Mouse (Mus musculus): ENCODE results near the gene Msx1.

Msx1 gene

GRCm38 (mm10) chr5:37824461-37824795 is at the start of gene Msx1:
TSS of gene Msx1 (minus strand) at chr5:37824583.
- in situ Hi-C loops (cut with MboI, MseI): loop anchor here in 1 of 2 experiments (25.0 kb wide), 1 partner anchor 937 kb away; no protein-coding TSS in a partner anchor

DNA sequence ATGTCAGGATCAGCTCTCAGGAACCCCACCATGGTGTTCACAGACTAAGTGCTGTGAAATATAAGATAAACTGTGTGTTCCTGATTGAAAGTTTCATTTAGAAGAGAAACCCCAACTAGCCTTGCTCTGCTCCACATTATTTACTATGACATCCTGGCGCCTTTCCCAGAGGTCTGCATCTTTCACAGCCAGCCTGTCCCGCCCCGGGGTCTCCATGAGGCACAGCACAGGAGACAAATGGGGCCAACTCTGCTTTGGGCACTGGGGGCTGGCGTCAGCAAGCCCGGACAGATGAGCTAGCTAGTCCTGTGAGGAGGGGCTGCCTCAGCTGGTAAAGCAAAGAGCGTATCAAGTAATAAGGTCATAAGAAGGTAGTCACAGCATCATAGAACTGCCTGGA is 41.1 kb upstream of the Msx1 start:
- in situ Hi-C loops (cut with MboI, MseI): no loop called here

GRCm38 (mm10) chr5:37864309-37864708 is 39.9 kb upstream of the Msx1 start:
- in situ Hi-C loops (cut with MboI, MseI): no loop called here

GRCm38 (mm10) chr5:37860846-37861245 is 36.5 kb upstream of the Msx1 start:
- in situ Hi-C loops (cut with MboI, MseI): no loop called here

GRCm38 (mm10) chr5:37860151-37860721 is 35.9 kb upstream of the Msx1 start:
- in situ Hi-C loops (cut with MboI, MseI): no loop called here

DNA sequence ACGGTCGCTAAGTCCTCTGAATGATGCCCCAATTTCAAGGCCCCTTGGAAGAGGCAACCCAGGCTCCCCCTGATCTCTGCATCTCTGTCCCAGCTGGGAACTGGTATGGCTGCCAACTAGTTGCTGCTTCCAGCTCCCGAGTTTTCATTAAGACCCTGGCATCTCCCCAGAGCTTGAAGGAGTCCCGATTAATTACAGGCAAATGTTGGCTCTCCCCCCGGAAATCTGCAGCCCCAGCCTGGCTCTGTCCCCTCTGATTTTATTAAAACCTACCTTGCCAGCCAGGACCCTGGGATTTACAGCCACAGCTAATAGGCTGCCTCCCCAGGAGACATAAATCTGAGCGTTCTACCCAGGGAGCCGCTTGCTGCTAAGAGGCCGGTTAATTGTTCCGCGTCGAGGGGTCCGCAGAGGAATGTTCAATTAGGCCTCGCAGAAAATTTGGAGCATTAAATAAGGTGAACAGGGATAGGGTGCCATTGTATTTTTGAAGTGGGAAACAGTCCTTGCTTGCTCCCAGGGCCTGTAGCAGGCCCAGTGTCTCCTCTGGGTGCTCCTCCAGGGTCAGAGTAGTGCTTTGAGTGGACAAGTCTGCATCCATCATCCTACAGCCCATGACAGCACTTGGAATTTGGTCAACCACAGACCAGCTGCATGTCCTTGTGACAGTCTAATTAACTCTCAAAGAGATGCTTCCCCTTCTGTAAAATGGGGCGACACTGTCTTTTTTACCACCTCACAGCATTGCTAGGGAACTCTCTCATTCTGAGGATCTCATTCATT is 33.6 kb upstream of the Msx1 start:
- in situ Hi-C loops (cut with MboI, MseI): no loop called here

DNA sequence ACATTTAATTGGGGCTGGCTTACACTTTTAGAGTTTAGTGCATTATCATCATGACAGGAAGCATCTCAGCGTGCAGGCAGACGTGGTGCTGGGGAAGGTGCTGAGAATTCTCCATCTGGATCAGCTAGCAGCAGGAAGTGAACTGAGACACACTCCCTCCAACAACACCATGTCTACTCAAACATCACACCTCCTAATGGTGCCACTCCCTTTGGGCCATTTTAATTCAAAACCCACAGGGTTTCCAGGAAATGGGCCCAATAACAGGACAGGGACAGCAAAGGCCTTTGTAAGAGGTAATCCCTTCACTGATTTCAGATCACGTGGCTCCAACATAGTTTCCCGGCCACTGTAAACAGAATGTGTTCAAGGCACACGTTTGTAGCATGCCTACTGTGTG is 31.7 kb upstream of the Msx1 start:
- in situ Hi-C loops (cut with MboI, MseI): no loop called here

GRCm38 (mm10) chr5:37854233-37854632 is 29.9 kb upstream of the Msx1 start:
- in situ Hi-C loops (cut with MboI, MseI): no loop called here

GRCm38 (mm10) chr5:37851305-37851982 is 27.1 kb upstream of the Msx1 start:
- in situ Hi-C loops (cut with MboI, MseI): no loop called here

- in situ Hi-C loops (cut with MboI, MseI): no loop called here
These were observed 24.8 kb upstream of the Msx1 start for GRCm38 (mm10) chr5:37848991-37849719.

GRCm38 (mm10) chr5:37836267-37836646 is 11.9 kb upstream of the Msx1 start:
- in situ Hi-C loops (cut with MboI, MseI): loop anchor here in 1 of 2 experiments (10.0 kb wide), 1 partner anchor 259 kb away; no protein-coding TSS in a partner anchor

DNA sequence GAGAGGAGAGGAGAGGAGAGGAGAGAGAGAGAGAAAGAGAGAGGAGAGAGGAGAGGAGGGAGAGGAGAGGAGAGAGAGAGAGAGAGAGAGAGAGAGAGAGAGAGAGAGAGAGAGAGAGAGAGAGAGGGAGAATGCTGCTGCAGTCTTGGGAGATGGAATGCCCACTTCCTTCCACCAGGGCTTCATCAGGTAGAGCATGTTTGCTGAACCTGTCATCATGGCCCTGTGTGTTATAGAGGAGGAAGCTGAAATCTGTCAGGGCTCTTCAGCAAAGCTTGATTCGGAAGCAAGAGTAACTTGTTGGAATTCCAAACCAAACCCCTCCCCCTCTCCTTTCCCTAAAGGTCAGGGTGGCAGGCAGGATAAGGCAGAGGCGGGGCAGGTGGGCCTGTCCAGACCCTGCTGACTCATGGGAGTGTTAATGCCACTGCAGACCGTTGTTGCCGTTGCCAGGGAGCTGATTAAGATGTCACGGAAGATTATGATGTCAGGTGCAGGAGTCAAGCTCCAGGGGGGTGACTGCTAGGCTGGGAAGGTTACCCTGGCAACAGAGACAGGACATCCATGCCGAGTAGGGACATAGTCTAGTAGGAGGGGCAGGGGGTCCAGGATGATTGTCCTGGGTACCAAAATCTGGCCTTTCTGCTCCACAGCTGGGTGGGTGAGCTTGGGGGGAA is 11.3 kb upstream of the Msx1 start:
- in situ Hi-C loops (cut with MboI, MseI): loop anchor here in 1 of 2 experiments (10.0 kb wide), 1 partner anchor 259 kb away; no protein-coding TSS in a partner anchor

DNA sequence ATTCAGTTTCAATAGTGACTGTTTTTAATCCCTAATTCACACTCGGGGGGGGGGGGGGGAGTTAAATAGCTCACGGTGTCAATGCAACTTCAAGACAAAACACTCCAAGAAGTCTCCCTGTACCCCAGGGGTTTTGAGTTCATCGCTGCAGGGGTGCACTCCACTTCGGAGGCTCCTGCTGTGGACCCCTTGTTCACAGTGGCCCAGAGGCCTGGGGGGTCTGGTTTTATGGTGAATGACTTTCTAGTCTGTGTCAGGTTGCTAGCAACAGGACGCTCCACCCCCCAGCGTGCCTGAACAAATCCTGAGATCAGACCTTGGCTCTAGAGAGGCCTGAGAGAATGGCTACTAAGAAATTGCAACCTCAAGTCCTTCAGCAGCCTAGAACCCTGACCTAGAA is 8.4 kb upstream of the Msx1 start:
- in situ Hi-C loops (cut with MboI, MseI): loop anchor here in 1 of 2 experiments (10.0 kb wide), 1 partner anchor 262 kb away; no protein-coding TSS in a partner anchor

GRCm38 (mm10) chr5:37832031-37832430 is 7.6 kb upstream of the Msx1 start:
- in situ Hi-C loops (cut with MboI, MseI): loop anchor here in 1 of 2 experiments (10.0 kb wide), 1 partner anchor 263 kb away; no protein-coding TSS in a partner anchor

GRCm38 (mm10) chr5:37830436-37830835 is 6.1 kb upstream of the Msx1 start:
- in situ Hi-C loops (cut with MboI, MseI): loop anchor here in 1 of 2 experiments (10.0 kb wide), 1 partner anchor 264 kb away; no protein-coding TSS in a partner anchor

DNA sequence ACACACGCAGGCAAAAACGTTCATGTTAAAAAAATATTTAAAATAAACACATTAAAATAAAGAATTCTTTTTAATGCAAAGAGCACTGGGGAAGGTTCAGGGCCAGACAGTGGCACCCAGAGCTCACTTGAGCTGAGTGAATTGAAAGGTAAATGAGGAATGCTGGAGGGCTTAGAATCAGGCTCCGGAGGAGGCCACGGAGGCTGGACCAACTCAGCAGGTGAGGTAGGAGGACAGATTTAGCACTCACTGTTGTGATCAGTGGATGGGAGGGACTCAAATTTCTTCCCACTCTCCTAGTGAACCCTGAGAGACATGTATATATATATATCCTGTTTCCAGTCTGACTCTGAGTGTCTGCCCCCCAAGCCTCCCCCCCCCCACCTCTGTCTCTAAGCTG is 5.5 kb upstream of the Msx1 start:
- in situ Hi-C loops (cut with MboI, MseI): loop anchor here in 1 of 2 experiments (10.0 kb wide), 1 partner anchor 265 kb away; no protein-coding TSS in a partner anchor

GRCm38 (mm10) chr5:37829296-37829670 is 4.9 kb upstream of the Msx1 start:
- in situ Hi-C loops (cut with MboI, MseI): no loop called here

DNA sequence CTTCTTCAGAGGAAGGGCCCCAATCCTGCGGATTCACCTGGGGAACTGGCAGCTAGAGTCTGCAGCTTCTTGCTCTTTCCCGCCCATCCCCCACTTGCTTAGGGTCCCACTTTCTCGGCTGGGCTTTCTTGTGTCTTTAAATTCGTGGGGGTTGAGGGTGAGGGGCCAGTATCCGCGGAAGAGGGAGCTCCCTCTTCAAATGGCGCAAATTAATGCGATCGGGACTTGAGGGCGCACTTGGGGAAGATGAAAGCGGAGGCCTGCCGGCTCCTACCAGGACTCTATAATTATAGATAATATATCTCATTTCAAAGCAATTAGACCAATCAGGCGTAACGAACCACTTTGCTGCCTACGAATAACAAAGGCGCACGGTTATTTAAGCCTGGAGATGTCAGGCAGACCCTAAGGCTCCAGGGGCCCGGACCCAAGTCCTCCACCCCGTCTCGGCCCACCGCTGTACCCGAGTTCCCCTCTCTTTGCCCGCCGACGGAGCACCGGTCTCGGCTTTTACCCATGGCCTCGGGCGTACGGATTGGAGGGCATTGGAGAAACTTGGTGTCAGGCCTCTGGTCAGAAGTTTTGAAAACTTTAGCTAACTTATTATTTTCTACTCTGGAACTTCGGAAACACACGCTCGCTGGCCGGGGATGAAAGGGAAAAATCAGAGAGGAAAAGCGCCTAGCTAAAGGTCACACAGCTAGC is 4.4 kb upstream of the Msx1 start:
- in situ Hi-C loops (cut with MboI, MseI): no loop called here

DNA sequence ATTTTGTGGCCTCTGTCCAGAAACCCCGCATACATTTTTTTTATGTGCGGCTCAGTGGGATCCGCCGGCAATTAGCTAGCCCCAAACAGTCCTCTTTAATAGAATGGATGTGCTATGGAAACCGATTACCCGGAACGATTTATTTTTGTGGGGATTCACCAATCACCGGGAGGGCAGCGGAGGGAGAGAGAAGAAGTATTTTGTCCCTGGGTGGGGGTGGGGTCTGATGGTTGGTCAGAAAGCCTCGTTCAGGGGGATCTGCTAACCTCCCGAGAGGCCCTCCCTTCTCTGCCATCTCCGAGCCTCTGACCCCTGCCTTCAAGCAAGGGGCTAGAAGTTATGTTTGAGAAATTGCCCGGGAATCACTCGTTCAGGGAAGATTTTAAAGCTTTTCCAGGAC is 3.6 kb upstream of the Msx1 start:
- in situ Hi-C loops (cut with MboI, MseI): no loop called here

GRCm38 (mm10) chr5:37827626-37827950 is 3.2 kb upstream of the Msx1 start:
- in situ Hi-C loops (cut with MboI, MseI): no loop called here
